Mouse (Mus musculus): ENCODE results near the gene Glt1d1. TPM values are rescaled to one million over a fixed set of nuclear protein-coding genes. Genes with fewer than 3 reads are reported as not detected.
A peak's percentile ranks its signal among the peaks of the same experiment; 100 is the strongest.

Gene Glt1d1
- polyA plus RNA-seq, 1 experiment from 2014 or later: 1.8 TPM

- Histone ChIP-seq H3K4me1 (peaks cover 51% of the 10 kb centered on the region), H3K9ac (replicated peaks) (no peak overlapping the region), H3K9me3 (replicated peaks) (no peaks in the 10 kb centered on the region), H3K4me2 (no peak overlapping the region), H3K36me3 (peaks cover 7% of the 10 kb centered on the region), H3K4me3 (replicated peaks) (no peak overlapping the region), H3K27me3 (replicated peaks) (no peaks in the 10 kb centered on the region), H3K27ac (replicated peaks) (no peak overlapping the region)
- no peak for ATAC-seq (ENCODE audit: low FRiP score)
- 94% methylated on average over 1 of the region's 1 CpGs for WGBS
Observed at GRCm38 (mm10) chr5:127611881-127612280, 20.2 kb upstream of the Glt1d1 start.

GRCm38 (mm10) chr5:127612397-127612796, 19.7 kb upstream of the Glt1d1 start:
- Histone ChIP-seq H3K4me3 (replicated peaks) (no peak overlapping the region), H3K27me3 (replicated peaks) (no peaks in the 10 kb centered on the region), H3K27ac (replicated peaks) (no peak overlapping the region), H3K4me1 (peaks cover 51% of the 10 kb centered on the region), H3K9me3 (replicated peaks) (no peaks in the 10 kb centered on the region), H3K4me2 (no peak overlapping the region), H3K9ac (replicated peaks) (no peak overlapping the region), H3K36me3 (peaks cover 7% of the 10 kb centered on the region)
- 93% methylated on average over 6 of the region's 6 CpGs for WGBS
- ATAC-seq (ENCODE audit: low FRiP score): no peak

- Histone ChIP-seq H3K4me1 (peaks cover 48% of the 10 kb centered on the region), H3K9ac (replicated peaks) (peak overlapping the region; percentile 99; the same call in 1 of the 2 replicates), H3K36me3 (no peaks in the 10 kb centered on the region), H3K27me3 (replicated peaks) (no peaks in the 10 kb centered on the region), H3K4me3 (replicated peaks) (peak overlapping the region; percentile 100), H3K9me3 (replicated peaks) (no peaks in the 10 kb centered on the region), H3K4me2 (peak overlapping the region; percentile 95), H3K27ac (replicated peaks) (no peak overlapping the region)
- ATAC-seq (ENCODE audit: low FRiP score): no peak
- 82% methylated on average over 3 of the region's 3 CpGs for WGBS
Observed at GRCm38 (mm10) chr5:127615459-127615858, 16.6 kb upstream of the Glt1d1 start.

GRCm38 (mm10) chr5:127616151-127616550, 15.9 kb upstream of the Glt1d1 start:
- no peaks in the 10 kb centered on the region for H3K36me3 ChIP-seq
- H3K27ac ChIP-seq (replicated peaks): no peak overlapping the region
- H3K4me3 ChIP-seq (replicated peaks): peak overlapping the region; percentile 100
- ATAC-seq (ENCODE audit: low FRiP score): no peak
- WGBS: 22% methylated on average over 5 of the region's 5 CpGs
- no peaks in the 10 kb centered on the region for H3K9me3 ChIP-seq (replicated peaks)
- H3K4me2 ChIP-seq: peak overlapping the region; percentile 95
- peaks cover 42% of the 10 kb centered on the region for H3K4me1 ChIP-seq
- peak overlapping the region; percentile 99 for H3K9ac ChIP-seq (replicated peaks)
- no peaks in the 10 kb centered on the region for H3K27me3 ChIP-seq (replicated peaks)

GRCm38 (mm10) chr5:127616884-127617635, 15.0 kb upstream of the Glt1d1 start:
- ATAC-seq (ENCODE audit: low FRiP score): peak; percentile 95
- Histone ChIP-seq H3K36me3 (no peaks in the 10 kb centered on the region), H3K27me3 (replicated peaks) (no peaks in the 10 kb centered on the region), H3K9me3 (replicated peaks) (no peaks in the 10 kb centered on the region), H3K4me3 (replicated peaks) (peak overlapping the region; percentile 100), H3K27ac (replicated peaks) (peak overlapping the region; percentile 88), H3K4me2 (peak overlapping the region; percentile 95), H3K9ac (replicated peaks) (peak overlapping the region; percentile 99), H3K4me1 (peaks cover 34% of the 10 kb centered on the region)
- under 1% methylated on average over 74 of the region's 91 CpGs for WGBS

GRCm38 (mm10) chr5:127618834-127619233, 13.2 kb upstream of the Glt1d1 start:
- no peak overlapping the region for H3K4me2 ChIP-seq
- WGBS: 75% methylated on average over 3 of the region's 3 CpGs

GRCm38 (mm10) chr5:127620371-127620770, 11.7 kb upstream of the Glt1d1 start:
- ATAC-seq (ENCODE audit: low FRiP score): no peak
- WGBS: 88% methylated on average over 8 of the region's 8 CpGs

More at GRCm38 (mm10) chr5:127618834-127619233, 13.2 kb upstream of the Glt1d1 start:
- Histone ChIP-seq H3K27me3 (replicated peaks) (no peaks in the 10 kb centered on the region), H3K4me3 (replicated peaks) (no peak overlapping the region), H3K36me3 (no peaks in the 10 kb centered on the region), H3K9ac (replicated peaks) (no peak overlapping the region), H3K9me3 (replicated peaks) (no peaks in the 10 kb centered on the region), H3K4me1 (peaks cover 25% of the 10 kb centered on the region), H3K27ac (replicated peaks) (no peak overlapping the region)
- ATAC-seq (ENCODE audit: low FRiP score): no peak

GRCm38 (mm10) chr5:127621108-127621507, 11.0 kb upstream of the Glt1d1 start:
- no peak overlapping the region for H3K4me2 ChIP-seq
- H3K27me3 ChIP-seq (replicated peaks): no peaks in the 10 kb centered on the region
- no peaks in the 10 kb centered on the region for H3K9me3 ChIP-seq (replicated peaks)
- H3K4me1 ChIP-seq: peaks cover 3% of the 10 kb centered on the region
- no peak overlapping the region for H3K9ac ChIP-seq (replicated peaks)
- no peak overlapping the region for H3K27ac ChIP-seq (replicated peaks)
- WGBS: 83% methylated on average over 10 of the region's 10 CpGs
- no peaks in the 10 kb centered on the region for H3K36me3 ChIP-seq
- ATAC-seq (ENCODE audit: low FRiP score): no peak
- no peak overlapping the region for H3K4me3 ChIP-seq (replicated peaks)

More at GRCm38 (mm10) chr5:127620371-127620770, 11.7 kb upstream of the Glt1d1 start:
- Histone ChIP-seq H3K4me3 (replicated peaks) (no peak overlapping the region), H3K9ac (replicated peaks) (no peak overlapping the region), H3K36me3 (no peaks in the 10 kb centered on the region), H3K27me3 (replicated peaks) (no peaks in the 10 kb centered on the region), H3K27ac (replicated peaks) (no peak overlapping the region), H3K9me3 (replicated peaks) (no peaks in the 10 kb centered on the region), H3K4me1 (peaks cover 10% of the 10 kb centered on the region), H3K4me2 (no peak overlapping the region)

GRCm38 (mm10) chr5:127624427-127625213, 7.4 kb upstream of the Glt1d1 start:
- no peak overlapping the region for H3K4me3 ChIP-seq (replicated peaks)
- H3K27me3 ChIP-seq (replicated peaks): no peaks in the 10 kb centered on the region
- H3K4me2 ChIP-seq: no peak overlapping the region
- 86% methylated on average over 10 of the region's 10 CpGs for WGBS
- no peak overlapping the region for H3K27ac ChIP-seq (replicated peaks)
- no peaks in the 10 kb centered on the region for H3K9me3 ChIP-seq (replicated peaks)
- no peaks in the 10 kb centered on the region for H3K36me3 ChIP-seq
- no peak overlapping the region for H3K9ac ChIP-seq (replicated peaks)
- ATAC-seq (ENCODE audit: low FRiP score): no peak
- no peaks in the 10 kb centered on the region for H3K4me1 ChIP-seq

GRCm38 (mm10) chr5:127627242-127627641, 4.8 kb upstream of the Glt1d1 start:
- no peaks in the 10 kb centered on the region for H3K27me3 ChIP-seq (replicated peaks)
- WGBS: 91% methylated on average over 12 of the region's 12 CpGs
- H3K27ac ChIP-seq (replicated peaks): no peak overlapping the region
- no peaks in the 10 kb centered on the region for H3K9me3 ChIP-seq (replicated peaks)
- H3K4me1 ChIP-seq: no peaks in the 10 kb centered on the region
- H3K4me2 ChIP-seq: no peak overlapping the region
- no peak for ATAC-seq (ENCODE audit: low FRiP score)
- no peaks in the 10 kb centered on the region for H3K36me3 ChIP-seq
- H3K4me3 ChIP-seq (replicated peaks): no peak overlapping the region
- no peak overlapping the region for H3K9ac ChIP-seq (replicated peaks)

- peak overlapping the region; percentile 75; the same call in 1 of the 2 replicates for H3K9ac ChIP-seq (replicated peaks)
- peak overlapping the region; percentile 97 for H3K4me2 ChIP-seq
- peak overlapping the region; percentile 60 for H3K4me3 ChIP-seq (replicated peaks)
- H3K4me1 ChIP-seq: 0 out of 2 replicates have a peak, but pooled peaks cover 4% of the 10 kb centered on the region
- H3K9me3 ChIP-seq (replicated peaks): no peaks in the 10 kb centered on the region
- peaks cover 4% of the 10 kb centered on the region; the same call in 1 of the 2 replicates for H3K27me3 ChIP-seq (replicated peaks)
- no peak overlapping the region for H3K27ac ChIP-seq (replicated peaks)
- no peaks in the 10 kb centered on the region for H3K36me3 ChIP-seq
- WGBS: 14% methylated on average over 5 of the region's 5 CpGs
- ATAC-seq (ENCODE audit: low FRiP score): no peak
Observed at GRCm38 (mm10) chr5:127631671-127632070, 391 bp upstream of the Glt1d1 start.
